Mouse (Mus musculus) kidney, postnatal 25 days (tissue): Measurements from ENCODE around the gene Ppard.
A peak's percentile ranks its signal among the peaks of the same experiment; 100 is the strongest.
"Not testable (repeated sequence)": the region's sequence is repeated elsewhere in the genome, so short reads cannot be mapped to it uniquely, and the experiment has no call there.

Source experiments
- DNase-seq, 2 experiments: peaks; one replicate each; pipeline ENCODE4 v3.0.0; 2021; ENCODE audit warnings: mixed read lengths in 2 of 2

Gene Ppard

DNA sequence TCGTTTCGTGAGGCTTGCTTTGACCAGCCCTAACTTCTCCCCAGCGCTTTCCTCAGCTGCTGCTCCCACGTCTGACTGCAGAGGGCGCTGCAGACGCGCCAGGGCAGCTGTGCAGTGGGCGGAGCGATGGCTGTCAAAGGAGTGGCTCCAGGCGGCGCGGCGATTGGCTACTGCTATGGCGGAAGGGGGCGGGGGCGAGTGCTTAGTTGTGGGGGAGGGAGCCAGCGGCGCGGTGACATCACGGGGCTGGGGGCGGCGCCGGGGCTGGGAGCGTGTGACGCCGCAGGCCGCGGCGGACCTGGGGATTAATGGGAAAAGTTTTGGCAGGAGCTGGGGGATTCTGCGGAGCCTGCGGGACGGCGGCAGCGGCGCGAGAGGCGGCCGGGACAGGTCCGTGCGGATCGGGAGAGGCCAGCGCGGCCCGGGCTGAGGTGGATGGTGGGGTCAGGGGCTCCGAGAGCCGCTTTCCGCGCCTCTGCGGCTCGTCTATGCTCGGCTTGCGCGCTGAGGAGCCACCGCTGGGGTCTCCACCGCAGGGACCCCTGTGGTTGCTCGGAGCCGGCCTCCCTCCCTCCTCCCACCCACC lies at the start of gene Ppard:
Gene Ppard (plus strand): TSS at position 226 of the 586 bp plus-strand sequence.
- peak; percentile 99 to 100 for DNase-seq

DNA sequence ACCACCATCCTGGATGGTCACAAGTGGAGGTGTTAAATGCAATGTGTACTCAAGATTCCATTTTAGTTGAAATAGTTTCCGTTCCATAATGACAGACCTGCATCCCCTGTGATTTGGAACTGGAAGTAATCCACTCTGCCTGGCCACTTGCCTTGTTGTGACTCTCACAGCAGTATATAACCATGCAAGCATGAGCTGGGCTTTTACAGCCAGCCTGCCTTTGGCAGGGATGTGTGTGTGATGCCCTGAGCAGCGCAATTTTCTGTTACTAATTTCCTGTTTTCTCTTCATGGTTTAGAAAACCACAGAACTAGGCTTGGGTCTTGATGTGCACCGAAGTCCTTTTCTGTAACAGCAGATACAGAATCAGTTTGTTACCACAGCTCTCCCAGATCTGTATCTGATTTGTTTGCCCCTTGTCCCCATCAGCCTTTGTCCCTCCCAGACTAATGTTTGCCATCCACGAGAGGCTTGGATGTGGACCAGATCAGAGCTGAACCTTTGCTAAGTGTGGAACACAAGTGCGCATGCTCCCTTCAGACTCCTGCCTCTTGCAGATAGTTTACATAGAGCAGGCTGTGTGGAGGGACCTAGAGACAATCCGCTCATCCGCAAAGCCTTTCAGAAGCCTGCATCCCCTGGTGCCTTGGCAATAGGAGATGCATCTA lies 47.4 kb upstream of the Ppard start:
- DNase-seq: no peak

DNA sequence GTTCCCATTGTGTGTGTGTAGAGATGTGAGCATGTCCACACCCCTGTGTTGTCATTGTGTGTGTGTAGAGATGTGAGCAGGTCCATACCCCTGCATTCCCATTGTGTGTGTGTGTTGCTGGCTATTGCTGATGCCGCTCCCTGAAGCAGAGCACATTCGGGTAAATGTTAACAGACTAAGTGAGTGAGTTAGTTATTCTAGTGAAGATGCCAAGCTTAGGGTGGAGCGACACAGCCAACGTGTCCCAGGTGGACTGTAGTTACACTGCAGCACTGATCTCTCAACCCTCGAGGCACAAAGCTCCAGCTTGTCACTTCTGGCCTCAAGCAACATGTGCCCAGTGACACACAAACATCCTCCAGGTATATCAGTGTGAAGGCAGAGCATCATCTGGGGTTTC lies 44.2 kb upstream of the Ppard start:
- DNase-seq: peak; percentile 32 to 51

DNA sequence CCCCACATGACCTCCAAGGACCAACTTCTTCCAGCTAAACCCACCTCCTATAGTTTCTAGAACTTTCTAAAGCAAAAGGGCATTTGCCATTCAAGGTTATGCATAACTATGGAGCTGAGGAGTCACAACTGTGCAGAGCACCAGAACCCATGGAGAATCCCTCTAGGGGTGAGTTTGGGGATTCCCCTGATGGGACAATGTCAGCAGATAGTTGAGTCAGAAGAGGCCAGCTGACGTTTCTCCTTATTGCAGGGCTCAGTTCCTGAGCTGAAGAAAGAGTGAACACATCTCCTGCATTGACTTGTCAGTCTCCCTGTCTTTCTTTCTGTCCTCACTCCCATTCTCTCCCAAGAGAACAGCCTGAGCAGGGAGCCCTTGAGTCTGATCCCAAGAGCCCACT lies 39.7 kb upstream of the Ppard start:
- DNase-seq: no peak

DNA sequence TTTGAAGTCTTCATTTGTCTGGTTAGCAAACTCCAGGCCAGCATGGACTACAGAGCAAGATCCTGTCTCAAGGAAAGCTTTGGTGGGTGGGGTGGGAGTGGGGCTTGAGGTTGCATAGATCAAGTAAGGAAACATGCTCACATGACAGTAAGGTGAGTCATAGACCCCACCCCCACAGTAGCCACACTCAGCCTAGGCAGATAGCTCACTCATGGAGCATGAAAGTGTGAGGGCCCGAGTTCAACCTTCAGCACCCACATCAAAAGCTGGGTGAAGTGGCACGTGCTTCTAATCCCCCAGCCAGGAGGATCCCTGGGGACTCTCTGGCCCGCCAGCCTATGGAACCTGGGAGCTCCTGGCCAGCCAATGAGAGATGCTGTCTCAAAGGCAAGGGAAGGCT lies 38.9 kb upstream of the Ppard start:
- no peak for DNase-seq

DNA sequence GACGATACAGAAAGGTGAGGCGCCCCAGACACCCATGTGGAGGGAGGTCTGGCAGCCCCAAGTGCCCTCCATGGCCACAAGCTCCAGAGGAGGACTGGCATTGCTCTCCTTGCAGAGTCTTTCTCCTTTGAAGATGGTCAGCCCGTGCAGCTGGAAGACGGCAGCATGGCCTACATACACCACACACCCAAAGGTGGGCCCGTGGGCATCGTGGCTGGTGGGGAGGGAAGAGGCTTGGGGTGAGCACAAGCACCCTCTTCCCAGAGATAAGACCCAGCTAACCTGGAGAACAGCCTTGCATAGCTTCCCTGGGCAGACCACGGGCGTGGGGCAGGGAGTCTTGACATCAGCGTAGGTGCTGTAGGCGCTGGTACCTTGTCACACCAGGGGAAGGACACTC lies 37.5 kb upstream of the Ppard start:
- DNase-seq: no peak

DNA sequence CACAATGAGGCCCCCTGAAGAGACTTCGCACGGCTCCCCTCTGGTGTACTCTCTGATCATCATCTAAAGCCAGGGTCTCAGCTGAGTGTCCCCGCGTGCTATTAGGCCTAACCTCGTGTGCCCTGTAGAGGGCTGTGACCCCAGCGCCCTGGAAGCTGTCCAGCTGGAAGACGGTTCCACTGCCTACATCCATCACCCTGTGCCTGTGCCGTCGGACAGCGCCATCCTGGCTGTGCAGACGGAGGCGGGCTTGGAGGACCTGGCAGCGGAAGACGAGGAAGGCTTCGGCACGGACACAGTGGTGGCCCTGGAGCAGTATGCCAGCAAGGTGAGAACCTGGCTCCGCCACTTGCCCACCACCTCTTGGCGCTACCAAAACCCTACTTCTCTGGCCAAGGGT lies 34.9 kb upstream of the Ppard start:
- peak; percentile 19 to 59 for DNase-seq

DNA sequence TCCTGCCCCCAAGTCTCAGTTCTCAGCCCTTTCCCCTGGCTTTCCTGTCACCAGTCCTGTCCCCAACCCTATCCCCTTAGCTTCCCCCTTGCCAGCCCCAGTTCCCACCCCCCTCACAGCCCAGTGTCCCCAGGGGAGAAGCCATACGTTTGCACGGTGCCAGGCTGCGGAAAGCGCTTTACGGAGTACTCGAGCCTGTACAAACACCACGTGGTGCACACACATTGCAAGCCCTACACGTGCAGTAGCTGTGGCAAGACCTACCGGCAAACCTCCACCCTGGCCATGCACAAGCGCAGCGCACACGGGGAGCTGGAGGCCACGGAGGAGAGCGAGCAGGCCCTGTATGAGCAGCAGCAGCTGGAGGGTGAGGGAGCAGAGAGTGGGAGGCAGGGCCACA lies 30.5 kb upstream of the Ppard start:
- no peak for DNase-seq

DNA sequence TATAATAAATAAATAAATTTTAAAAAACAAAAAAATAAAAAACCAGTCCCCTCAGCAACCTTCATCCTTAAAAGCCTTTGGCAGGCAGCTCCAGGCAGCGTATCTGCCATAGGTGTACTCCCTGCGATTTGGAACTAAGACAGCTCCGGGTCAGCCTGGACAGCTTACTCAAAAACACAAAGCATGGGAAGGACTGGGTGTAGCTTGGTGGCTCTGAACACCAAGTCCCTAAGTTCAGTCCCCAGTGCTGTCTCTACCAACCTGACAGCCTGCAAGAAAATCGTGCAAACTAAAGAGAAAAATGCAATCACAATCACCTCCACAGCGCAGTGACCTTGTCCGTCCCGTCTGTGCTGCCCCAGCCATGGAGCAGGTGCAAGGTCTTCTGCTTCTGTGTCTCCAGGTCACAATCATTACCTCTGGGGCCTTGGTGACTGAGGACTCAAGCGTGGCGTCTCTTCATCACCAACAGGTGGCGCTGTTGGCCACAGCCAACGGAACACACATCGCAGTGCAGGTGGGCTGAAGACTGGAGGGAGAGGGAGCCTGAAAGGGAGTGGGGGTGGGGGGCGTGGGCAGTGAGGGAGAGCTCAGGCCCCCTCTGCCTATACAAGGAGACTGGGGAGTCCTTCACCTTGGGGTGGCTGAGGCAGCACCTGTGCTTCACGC lies 28.3 kb upstream of the Ppard start:
- DNase-seq: peak; percentile 47 to 60

DNA sequence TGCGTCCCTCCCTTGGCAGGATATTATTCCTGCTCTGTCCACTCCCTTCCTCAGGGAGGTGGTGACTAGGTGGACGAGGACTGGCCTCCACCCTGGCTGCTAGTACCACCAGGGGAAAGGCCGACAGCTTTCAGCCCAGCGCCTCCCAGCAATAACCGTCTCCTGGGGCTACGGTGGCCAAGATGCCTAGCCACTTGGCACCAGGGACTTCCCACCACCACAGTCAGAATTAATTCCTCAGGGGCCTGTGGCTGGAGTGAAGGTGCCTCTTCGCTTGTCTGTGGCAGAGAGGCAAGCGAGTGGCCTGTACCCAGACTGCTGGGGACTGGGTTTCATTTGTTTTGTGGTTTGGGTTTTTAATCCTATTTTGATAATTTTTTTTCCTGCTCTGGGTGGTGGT lies 27.1 kb upstream of the Ppard start:
- DNase-seq: no peak

DNA sequence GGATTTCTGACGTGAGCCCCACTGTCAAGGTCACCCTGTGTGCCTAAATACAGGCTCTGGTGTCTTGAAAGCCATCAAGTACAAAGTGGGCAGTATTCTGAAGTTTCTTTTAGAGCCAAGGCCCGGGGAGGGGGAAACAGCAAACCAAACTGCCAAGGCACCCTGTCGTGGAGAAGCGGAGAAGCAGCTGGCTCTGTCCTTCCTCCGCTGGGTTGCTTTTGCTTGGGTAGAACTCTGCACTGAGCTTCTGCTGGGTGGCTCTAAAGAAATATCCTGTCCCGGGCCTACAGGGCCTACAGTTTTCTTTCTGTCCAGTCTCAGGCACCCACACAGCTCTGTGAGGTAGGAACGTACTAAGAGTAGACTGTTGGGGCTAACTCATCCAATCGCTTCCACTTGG lies 25.4 kb upstream of the Ppard start:
- no peak for DNase-seq

DNA sequence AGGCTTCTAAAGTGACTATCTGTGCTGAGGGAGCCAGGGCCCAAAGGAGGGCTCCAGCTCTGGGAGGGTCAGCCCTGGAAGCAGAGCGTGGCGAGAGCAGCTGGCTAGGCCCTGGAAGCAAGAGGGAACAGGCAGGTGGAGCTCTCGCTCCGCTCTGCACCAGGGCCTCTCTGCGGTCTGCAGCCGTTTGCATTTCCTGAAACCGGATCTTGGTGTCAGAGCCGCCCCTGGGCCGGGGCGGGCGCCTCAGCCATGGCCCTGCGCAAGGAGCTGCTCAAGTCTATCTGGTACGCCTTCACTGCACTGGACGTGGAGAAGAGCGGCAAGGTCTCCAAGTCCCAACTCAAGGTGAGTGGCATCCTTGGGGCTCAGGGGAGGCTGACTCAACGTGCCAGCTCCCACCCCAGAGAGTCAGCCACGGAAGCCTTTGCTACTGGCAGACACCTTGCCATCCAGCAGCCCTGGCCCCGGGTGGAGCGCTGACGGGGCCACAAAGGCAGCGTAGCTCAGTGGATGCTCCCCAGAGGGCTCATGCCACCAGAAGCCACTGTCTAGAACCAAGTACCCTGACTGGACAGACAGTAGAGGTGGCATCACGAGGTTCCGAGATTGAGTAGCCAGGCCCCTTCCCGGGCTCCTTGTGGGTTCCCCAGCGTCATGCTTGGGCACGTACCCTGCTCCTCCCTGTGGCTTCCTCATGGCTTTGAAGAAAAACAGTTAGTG lies 24.7 kb upstream of the Ppard start, which contains the start of gene Def6:
Gene Def6 (plus strand): TSS at position 188 of the 723 bp plus-strand sequence.
- peak; percentile 77 to 88 for DNase-seq

DNA sequence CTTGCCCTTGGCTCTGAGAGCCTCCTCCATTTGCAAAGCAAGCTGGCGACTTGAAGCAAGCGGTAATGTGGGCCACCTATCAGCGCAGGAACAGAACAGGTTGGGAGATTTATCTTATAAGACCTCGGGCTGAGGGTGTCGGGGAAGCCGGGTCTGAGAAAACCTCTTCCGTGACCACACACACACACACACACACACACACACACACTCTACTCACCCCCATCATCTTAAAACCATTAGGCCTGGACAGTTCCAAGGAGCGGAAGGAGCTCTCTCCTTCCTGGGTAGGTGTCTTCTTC lies 24.2 kb upstream of the Ppard start:
- DNase-seq: no peak

DNA sequence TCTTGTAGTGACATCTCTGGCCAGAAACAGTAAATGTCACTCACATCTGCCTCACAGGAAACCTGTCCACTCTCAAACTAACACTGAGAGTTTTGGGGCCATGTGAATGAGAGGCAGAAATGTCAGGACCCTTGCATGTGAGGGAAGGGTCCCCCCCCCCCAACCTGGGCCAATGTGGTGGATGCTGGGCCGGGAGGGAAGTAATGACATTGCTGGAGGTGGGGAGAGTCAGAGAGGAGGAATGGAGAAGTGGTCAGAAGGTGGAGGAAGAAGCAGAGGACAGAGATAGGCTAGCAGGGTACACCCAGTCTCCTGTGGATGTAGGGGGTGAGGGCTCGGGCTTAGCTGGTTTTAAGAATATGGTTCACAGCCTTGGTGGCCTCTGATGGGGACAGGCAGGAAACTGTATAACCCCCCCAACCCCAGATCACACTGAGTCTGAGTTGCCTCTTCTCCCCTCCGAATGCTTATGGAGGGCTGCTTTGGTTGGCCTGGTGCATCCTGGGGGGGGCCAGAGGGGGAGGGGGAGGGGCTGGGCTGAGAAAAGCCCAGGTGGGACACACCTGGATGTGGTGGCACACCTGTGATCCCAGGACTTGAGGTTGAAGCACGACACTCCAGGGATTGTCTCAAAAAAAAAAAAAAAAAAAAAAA lies 22.9 kb upstream of the Ppard start:
- no peak for DNase-seq

DNA sequence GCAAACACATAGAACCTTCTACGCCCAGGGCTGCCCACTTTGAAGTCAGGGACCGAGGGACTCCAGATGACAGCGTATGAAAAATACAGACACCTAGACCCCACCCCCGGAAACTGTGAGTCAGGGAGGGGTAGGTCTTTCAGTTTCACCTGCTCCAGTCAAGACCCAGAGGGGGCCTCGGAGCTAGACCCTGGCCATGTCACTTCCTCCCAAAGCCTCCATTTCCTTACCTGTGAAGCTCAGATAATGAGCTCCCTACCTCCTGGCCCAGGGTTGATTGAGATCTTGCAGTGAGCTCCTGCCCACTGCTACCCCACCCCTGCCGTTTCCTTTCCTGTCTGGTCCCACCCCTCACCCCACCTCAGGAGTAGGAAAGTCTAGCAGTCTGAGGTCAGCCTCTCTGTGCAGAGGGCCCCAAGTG lies 20.6 kb upstream of the Ppard start:
- DNase-seq: no peak

DNA sequence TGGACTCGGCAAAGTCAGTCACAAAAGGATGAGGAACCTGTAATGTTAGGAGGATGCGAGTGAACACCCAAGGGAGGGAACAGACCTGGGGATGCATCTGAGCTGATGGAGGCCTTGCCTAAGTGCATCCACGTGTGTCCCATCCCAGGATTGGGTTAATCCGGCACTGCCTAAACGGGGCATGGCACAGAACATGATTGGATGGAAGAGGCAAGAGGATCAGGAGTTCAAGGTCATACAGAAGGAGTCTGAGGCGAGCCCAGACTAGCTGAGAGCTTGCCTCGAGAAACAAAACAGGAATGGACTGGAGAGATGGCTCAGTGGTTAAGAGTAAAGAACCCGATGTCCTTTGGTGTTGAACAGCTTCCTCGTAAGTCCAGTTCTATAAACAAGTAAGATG lies 20.1 kb upstream of the Ppard start:
- DNase-seq: no peak

DNA sequence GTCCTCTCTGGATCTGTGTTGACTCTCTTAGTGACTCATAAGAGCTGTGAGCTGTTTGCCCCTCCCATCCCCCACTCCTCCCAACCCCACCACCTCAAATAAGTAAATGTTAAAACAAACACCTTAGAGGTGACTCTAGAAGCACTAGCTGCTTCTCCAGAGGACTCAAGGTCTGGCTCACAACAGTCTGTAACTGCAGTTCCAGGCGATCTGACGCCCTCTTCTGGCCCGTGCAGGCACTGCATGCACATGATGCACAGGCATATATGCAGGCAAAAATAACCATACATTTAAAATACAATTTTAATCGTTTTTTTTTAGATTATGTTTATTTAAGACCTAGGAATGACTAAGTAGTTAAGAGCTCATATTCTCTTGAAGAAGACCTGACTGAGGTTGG lies 19.3 kb upstream of the Ppard start:
- no peak for DNase-seq

DNA sequence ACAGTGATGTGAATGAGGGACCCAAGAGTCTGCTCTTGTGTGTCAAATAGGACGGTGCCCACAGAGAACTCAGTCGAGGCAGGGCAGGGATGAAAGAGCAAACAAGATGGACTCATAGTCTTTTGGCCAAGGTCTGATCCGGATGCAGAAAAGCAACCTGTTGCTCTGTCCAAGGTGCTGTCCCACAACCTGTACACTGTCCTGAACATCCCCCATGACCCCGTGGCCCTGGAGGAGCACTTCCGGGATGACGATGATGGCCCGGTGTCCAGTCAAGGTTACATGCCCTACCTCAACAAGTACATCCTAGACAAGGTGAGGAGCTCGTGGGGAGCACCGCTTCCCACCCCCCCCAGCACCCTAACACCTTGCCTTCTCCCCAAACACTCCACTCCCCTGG lies 15.7 kb upstream of the Ppard start:
- DNase-seq: no peak

DNA sequence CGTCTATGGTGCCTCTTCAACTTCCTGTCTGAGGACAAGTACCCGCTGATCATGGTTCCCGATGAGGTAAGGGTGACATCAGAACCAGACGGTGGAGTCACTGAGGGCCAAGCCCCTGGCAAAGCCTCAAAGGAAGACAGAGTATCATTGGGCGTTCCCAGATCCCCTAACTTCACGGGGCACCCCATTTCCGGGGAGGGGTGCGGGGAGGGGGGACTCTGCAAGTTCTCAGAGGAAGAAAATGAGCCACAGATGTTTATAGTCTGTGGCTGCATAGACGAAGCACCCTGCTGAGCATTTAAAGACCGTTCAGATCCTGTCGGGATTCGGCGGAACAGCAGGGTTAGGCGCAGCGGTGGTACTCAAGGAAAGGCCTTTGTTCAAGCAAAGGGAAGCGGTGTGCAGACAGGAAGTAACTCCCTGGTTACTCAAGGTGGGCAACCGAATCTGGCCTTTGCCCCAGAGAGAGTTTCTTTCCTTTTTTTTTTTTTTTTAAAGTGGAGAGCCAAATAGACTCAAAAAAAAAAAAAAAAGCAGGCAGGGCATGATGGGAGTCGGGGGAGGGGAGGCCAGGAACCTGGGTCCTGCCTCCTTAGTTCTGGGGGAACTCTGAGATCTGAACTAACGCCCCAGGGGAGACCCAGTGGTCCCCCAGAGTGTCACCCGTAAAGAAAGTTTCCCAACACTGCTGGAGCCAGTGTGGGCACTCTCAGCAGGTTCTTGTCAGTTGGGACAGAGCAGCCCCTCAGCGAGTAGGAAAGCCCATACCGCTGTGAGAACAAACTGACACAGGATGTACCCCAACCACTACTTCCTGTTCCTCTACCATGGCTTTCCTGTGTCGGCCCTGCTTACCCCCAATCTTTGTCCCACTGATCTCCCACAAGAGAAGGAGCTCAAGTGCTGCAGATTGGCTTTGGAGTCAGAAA lies 14.5 kb upstream of the Ppard start:
- DNase-seq: peak in 1 of 2 experiments; percentile 42

DNA sequence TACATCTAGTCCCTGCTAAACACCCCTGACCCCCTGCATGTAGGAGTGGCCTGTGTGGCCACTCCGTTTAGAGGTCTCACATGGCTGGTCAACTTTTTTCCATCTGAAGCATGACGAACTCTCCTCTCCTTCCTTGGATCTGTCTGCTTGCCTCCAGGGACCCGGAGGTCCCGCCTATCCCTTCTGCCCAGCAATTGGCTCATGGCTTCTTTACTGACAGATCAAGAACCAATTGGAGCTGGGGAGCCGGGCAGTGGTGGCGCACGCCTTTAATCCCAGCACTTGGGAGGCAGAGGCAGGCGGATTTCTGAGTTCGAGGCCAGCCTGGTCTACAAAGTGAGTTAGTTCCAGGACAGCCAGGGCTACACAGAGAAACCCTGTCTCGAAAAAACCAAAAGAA lies 10.0 kb upstream of the Ppard start:
- DNase-seq: not testable (repeated sequence)

DNA sequence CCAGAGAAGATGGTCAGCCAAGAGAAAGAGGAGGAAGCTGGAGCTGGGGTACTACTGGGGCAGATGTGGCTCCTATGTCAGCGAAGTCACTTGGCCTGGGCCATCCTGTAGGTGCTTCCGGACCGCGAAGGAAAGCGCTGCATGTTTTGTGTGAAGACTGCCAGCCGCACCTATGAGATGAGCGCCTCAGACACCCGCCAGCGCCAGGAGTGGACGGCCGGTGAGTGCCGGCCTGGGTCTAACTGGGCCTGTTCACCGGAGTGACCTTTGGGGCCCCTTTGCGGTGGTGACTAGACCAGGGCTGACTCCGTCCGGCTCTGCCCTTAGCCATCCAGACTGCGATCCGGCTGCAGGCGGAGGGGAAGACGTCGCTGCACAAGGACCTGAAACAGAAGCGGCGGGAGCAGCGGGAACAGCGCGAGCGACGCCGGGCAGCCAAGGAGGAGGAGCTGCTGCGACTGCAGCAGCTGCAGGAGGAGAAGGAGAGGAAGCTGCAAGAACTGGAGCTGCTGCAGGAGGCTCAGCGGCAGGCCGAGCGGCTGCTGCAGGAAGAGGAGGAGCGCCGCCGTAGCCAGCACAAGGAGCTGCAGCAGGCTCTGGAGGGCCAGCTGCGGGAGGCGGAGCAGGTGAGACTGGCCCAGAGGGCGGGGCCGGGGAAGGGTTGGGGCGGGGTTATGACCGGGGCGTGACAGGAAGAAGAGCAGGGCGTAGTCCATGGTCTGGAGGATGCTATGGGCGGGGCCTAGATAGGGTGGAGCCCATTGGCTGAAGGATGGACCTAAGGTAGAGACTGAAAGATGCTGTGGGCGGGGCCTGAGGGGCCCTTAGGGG lies 8.7 kb upstream of the Ppard start:
- peak; percentile 97 to 99 for DNase-seq
